Mouse (Mus musculus) thymus, postnatal 0 days (tissue): ENCODE data around the gene Dlx3. TPM values are rescaled to one million over a fixed set of nuclear protein-coding genes. Genes with fewer than 3 reads are reported as not detected.

Source experiments
- DNase-seq: peaks from one replicate; pipeline ENCODE4 v3.0.0-alpha.2; 2015; ENCODE audit warnings: low spot score
- polyA plus RNA-seq: library from polyadenylated mRNA; unstranded; fragments of >200 nt; fragmentation: Nextera tagmentation; extraction: Ambion mirVana; gene quantifications from 2 replicates; pipeline ENCODE4 v1.2.1, GENCODE M21; 2015

Gene Dlx3
- polyA plus RNA-seq, result 0.33 and 0.45 TPM in 2 replicates

DNA sequence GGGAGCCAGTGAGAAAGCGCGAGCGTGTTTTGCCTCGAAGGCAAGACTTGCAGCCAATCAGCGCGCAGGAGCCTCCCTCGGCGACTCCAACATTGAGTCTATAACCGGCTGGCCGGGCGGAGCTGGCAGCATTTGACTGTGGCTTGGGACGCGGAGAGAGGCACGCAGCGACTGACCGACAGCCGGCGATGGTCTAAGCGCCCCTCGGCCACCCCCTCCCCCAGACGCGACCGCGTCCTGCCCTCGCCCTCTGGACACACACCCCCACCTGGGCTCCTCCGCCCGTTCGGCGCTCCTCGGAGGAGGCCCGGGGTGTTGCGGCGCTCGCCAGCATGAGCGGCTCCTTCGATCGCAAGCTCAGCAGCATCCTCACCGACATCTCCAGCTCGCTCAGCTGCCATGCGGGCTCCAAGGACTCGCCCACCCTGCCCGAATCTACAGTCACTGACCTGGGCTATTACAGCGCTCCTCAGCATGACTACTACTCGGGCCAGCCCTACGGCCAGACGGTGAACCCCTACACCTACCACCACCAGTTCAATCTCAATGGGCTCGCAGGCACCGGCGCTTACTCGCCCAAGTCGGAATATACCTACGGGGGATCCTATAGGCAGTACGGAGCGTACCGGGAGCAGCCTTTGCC lies at the start of gene Dlx3:
Dlx3 (plus strand) TSS at position 130 of the 643 bp plus-strand sequence.
- DNase-seq, result no peak

- no peak for DNase-seq
Measured at GRCm38 (mm10) chr11:95070140-95071107, 49.5 kb upstream of the Dlx3 start.

- DNase-seq, result no peak
Measured at GRCm38 (mm10) chr11:95071266-95071665, 48.7 kb upstream of the Dlx3 start.

- no peak for DNase-seq
Measured at GRCm38 (mm10) chr11:95072136-95072535, 47.8 kb upstream of the Dlx3 start.

DNA sequence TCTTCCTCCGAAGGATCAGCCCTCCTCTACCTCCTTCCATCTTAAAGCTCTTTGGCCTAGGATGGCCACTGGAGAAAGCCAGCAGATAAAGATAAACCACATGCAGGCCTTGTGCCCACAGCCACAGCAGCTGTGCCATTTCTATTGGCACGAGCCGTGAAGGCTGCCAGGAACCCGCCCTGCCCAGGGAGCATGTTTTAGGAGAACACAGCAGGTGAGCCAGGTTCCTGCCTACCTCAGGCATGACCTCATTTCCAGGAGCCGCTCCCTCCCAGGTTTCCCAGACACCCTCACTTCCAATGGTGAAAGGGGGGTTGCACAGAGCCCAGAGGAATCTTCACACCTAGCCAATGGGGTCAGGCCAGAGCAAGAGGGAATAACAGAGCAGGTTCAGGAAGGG lies 47.1 kb upstream of the Dlx3 start:
- DNase-seq, result no peak

GRCm38 (mm10) chr11:95073835-95074234 lies 46.1 kb upstream of the Dlx3 start:
- DNase-seq, result no peak

DNA sequence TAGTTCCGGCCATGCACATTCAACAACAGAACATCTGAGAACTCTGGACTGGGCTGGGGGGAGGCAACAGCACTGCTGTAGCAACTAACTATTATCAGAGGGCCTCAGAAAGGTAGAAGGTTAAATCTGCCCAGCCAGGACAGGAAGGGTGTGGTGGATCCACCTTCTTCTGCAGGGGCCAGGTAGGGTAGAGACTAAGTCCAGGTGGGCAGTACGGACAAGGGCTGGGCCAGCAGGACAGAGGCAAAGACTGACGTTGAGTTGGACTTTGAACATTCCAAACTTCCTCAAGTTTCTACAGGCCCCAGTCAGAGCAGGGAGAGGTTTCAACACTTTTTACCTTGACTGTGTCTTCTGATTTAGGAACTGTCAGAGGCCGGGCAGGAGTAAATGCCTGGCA lies 45.2 kb upstream of the Dlx3 start:
- DNase-seq, result no peak

DNA sequence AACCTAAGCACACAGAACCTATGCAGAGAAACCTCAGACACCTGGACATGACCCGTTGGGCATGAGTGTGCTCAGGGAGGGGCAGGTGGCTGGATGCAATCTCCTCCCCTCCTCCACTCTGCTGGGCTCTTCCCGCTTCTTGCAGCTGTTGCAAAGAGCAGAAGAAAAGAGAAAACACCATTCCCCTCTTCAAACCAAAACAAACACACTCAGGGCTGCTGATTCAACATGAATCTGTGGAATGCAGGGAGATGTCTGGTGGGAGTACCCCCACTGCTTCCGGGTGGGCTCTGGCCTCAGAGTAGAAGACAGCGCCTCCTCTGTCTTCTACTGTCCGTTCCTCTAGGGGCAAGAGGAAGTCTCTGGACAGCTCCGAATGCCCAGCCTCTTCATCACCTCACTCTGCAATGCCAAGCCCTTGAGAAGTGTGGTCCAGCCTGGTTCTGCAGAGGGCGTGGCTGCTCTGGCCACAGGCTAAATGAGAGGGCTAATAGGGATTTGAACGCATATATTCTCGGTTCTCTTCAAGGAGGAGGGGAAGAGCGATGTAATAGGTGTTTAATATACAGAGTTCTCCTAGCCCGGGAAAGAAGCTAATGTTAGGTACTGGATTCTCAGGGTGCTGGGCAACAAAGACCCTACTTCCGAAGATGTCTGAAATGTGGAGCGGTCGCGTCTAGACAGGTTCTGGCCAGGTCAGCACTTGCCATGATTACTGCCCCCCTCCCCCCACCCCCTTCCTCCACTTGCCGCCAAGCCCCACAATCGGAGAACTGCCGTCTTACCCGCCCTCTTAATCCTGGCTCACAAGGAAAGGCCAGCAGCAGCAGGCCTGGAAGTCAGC lies 44.5 kb upstream of the Dlx3 start:
- DNase-seq, result no peak

- DNase-seq, result peak; percentile 58
Measured at GRCm38 (mm10) chr11:95076041-95076535, 43.8 kb upstream of the Dlx3 start.

- peak; percentile 32 for DNase-seq
Measured at GRCm38 (mm10) chr11:95076536-95077111, 43.3 kb upstream of the Dlx3 start, which contains the start of gene Itga3. Gene Itga3, minus strand, starts transcription at chr11:95076801.

GRCm38 (mm10) chr11:95077956-95078355 lies 42.0 kb upstream of the Dlx3 start:
- DNase-seq, result no peak

DNA sequence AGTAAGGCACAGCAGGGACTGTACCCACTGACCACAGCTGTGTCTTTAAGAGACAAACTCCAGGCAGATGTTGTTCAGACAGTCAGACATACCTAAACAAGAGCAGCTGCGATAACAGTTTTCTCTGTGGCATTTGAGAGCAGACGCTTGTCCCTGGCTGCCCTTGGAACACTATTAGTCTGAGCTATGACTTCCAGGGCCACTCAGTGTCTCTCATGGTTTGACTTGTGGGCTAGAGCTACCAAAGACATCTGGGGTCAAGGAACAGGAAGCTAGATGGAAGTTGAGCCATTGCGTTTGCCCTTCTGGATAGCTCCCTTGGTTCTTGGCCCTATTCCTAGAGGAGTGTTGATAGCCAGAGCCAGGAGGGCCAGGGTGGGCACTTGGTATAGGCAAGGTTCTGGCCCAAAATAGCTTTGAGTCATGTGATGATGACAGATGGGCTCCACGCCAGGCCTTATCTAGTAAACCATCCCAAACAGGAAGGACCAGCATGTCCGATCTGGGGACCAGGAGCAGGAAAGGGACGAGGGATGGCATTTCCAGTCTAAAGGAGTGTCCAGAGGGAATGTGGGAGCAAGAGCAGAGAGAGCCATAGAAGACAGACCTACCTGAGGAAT lies 40.6 kb upstream of the Dlx3 start:
- no peak for DNase-seq

DNA sequence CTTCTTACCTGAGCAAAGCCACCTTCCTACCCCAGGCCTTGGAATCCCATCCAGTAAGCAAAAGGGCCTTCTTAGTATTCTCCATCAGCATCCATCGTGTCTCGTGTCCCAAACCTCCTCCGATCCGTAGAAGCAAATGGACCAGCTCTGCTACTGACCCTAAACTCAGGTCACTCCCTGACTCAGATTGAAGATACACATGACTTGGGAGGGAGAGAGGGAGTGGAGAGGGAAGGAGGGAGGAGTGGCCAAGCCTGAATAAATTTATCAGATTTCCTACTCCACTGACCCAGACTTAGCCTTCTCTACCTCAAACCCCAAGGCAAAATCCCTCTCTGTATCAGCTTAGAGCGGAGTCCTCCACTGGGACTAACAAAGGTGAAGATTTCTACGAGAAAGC lies 39.1 kb upstream of the Dlx3 start:
- DNase-seq, result no peak

DNA sequence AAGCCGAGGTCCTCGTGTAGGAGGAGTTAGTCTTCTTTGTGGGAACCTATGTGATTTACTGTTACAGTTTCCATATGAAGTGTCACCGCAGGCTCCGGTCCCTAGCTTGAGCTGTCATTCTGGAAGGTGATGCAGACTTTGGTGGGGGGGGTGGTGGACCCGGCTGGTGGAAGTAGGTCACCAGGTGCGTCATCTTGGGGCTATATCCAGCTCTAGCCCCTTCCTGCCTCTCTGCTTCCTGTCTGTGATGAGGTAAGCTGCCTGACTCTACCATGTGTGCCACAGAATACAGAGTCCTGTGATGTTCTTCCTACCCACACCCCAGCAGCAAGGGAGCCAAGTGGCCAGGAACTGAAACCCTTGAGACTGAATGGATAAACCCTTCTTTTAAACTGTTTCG lies 37.0 kb upstream of the Dlx3 start:
- DNase-seq, result peak; percentile 75

DNA sequence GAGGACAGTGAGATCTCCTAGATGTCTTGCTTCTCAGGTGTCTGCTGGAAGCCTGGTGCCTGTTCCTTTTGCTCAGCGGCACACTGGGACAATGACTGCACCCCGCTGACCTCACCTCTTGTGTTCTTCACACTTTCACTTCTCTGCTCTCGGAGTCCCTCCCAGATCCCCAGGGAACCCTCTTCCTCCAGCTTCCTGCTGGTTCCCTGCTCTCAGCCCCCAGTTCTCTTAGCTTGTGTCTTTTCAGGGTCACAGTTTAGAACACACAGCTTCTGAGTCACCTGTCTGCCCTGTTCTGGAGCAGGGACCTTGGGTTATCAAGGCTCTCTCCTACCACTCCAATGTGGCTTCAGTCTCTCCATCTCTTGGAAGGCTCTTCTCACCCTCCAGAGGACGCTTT lies 35.7 kb upstream of the Dlx3 start:
- DNase-seq, result no peak

- DNase-seq, result no peak
Measured at GRCm38 (mm10) chr11:95084811-95085382, 35.0 kb upstream of the Dlx3 start.

DNA sequence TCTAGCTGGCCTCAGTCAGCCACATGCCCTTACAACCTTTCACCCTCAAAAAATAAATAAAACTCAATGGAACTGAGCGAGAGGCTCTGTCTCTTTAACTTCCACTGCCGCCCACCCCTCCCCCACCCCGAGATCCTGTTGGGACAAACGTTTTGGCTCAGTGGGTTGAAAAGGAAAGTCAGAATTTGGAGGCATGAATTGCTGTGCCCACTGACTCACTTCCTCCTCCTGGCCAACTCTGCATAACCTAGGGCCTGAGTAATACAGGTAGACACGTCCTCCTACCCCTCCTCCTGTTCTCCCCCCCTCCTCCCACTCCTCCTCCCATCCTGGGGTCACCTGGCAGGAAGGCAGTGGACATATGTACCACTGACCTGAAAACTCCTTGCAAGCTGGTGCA lies 34.2 kb upstream of the Dlx3 start:
- no peak for DNase-seq

DNA sequence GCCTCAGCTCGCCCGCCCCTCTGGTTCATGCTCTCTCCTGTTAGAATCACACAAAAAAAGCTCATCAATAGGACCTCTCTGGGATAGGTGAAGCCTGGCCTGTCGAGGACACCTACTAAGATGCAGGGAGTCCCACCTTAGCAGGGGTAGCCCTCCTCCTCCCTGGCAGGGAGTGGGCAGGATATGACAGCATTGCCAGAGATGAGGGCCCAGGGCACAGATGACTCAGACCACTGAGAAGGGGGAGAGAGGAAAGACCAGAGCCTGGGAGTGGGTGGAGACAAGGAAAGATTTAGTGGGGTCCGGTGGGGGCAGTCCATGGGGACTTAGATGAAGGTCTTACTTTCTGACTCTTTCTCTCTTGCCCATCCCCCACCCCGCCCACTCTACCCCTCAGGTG lies 33.7 kb upstream of the Dlx3 start:
- no peak for DNase-seq

DNA sequence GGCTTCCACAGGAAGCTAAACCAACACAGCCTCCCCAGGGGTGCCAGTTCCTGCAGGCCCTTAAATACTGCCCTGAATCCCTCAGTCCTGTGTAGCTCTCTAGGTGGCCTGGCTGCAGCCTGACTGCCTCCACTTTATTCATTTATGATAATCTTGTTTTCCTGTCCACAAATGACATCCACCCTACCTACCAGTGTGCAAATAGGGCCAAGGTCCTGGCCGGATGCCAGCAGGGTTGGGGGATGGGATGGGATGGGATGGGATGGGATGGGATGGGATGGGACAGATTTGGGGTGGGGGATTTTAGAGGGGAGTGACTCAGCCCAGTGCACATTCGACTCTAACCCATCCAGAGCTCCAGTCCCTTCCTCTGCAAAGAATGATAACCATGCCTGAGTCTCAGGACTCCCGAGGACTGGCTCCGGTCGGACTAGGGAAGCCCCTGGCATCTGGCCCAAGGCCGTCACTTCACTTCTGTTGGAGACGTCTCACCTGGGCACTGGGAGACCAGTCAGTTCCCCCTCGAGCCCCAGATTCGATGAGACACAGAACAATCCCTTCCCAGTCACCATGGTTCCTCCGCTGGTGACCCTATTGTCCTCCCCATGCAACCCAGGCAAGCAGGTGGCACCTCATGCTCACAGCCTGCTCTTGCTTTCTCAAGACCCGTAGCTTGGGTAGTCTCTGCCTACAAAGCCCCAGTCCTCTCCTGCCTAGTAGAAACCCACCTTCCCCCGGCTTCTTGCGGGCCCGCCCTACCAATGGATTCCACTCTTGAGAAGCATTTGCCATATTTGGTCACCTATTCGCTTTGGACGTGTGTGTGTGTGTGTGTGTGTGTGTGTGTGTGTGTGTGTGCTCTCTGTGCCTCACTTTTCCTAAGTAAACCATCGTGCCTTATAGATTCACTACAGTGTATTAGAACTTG lies 32.4 kb upstream of the Dlx3 start:
- no peak for DNase-seq
